Mouse (Mus musculus) embryonic fibroblast, embryonic 13.5 days (primary cell): ENCODE results near the gene Il10.

ENCODE experiments used
- CTCF ChIP-seq: IDR thresholded peaks from 2 replicates; pipeline ENCODE4 v1.5.1; 2011; ENCODE audit warnings: mild to moderate bottlenecking, control low read depth, low read length, moderate library complexity, borderline replicate concordance; ENCODE audit not compliant: insufficient read depth
- POLR2A ChIP-seq: IDR thresholded peaks from 2 replicates; pipeline ENCODE4 v1.6.1; 2011; ENCODE audit warnings: low read depth, mild to moderate bottlenecking, control low read depth, low read length, moderate library complexity

GRCm38 (mm10) chr1:131013926-131014325 lies 5.7 kb upstream of the Il10 start:
- no peak for TF ChIP-seq CTCF
- TF ChIP-seq POLR2A: no peak
